ENCODE assay signal across 12 mouse cellular contexts in the genomic region with DNA sequence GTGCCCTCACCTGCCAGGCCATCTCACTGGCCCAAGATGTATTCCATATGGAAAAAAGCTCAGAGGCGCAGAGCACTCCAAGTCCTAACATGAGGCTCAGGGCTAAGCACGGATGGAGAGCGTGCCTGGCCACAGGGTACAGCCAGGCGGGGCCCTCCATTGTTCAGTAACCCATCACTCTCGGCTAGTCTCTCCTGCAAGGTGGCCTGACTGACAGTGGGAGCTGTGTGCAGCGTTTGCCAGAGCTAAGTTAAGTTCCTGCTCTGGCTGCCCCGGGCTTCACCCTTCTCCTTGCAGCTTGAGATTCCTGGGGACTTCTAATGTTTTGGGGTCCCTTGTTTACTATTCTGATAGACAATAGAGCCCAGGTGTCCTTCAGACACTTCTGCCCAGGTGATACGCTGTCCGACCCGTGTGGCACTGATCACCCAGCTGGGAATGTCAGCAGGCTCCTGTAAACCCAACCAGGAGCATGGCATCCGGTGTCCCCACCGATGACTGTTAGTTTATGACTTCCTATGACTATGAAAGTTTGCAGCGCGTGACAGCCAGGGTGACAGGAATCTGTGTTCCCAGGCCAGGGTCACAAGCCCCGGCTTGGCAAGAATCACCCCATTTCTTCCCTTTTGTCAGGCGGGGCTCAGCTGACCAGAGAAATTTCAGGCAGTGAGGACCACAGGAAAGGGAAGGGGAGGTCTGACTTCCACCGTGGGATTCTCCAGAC. TPM values are rescaled to one million over a fixed set of nuclear protein-coding genes. Genes with fewer than 3 reads are reported as not detected.
DNase-seq lines count a peak whose midpoint lies in the region; ATAC-seq lines count a peak whose summit lies in the region.
"Had no signal": no experiment of that assay in that cellular context is flagged by ENCODE, and none has a peak within 500 bp of the region (broad histone marks: within the 10 kb centered on the region; RNA-seq: fewer than 3 reads in every experiment).

No protein-coding gene starts in this region.

- peaks cover 30% of the 10 kb centered on the region for H3K4me1 ChIP-seq in neural tube, embryonic 11.5 days (ENCODE audit: control insufficient read depth, insufficient read depth, low read length)
- peaks cover 40 to 50% of the 10 kb centered on the region in 2 experiments for H3K4me1 ChIP-seq in heart, embryonic 14.5 days (ENCODE audit: control insufficient read depth in 2 of 2, insufficient read depth in 2 of 2, low read length in 2 of 2)
- no peaks in the 10 kb centered on the region for H3K4me1 ChIP-seq in forebrain, embryonic 11.5 days (replicated peaks; ENCODE audit: control insufficient read depth, insufficient read depth, low read length)

- H3K27me3 ChIP-seq in neural tube, embryonic 11.5 days (ENCODE audit: control insufficient read depth, insufficient read depth, low read length) = no peaks in the 10 kb centered on the region
- no peaks in the 10 kb centered on the region for H3K27me3 ChIP-seq in heart, embryonic 14.5 days (ENCODE audit: control insufficient read depth, insufficient read depth, low read length)
- H3K27me3 ChIP-seq in forebrain, embryonic 11.5 days (ENCODE audit: control insufficient read depth, insufficient read depth, low read length) = no peaks in the 10 kb centered on the region

- H3K4me2 ChIP-seq in neural tube, embryonic 11.5 days (ENCODE audit: low read depth) = no peak overlapping the region
- H3K4me2 ChIP-seq in heart, embryonic 14.5 days (ENCODE audit: low read length) = no peak overlapping the region
- H3K4me2 ChIP-seq in forebrain, embryonic 11.5 days (ENCODE audit: low read depth, low read length, severe bottlenecking) = no peak overlapping the region

- H3K4me3 ChIP-seq in neural tube, embryonic 11.5 days (ENCODE audit: low read depth, low read length) = no peak overlapping the region
- no peak overlapping the region for H3K4me3 ChIP-seq in heart, embryonic 14.5 days (ENCODE audit: control insufficient read depth in 1 of 2, insufficient read depth in 1 of 2, low read depth in 1 of 2, low read length in 2 of 2)
- H3K4me3 ChIP-seq in forebrain, embryonic 11.5 days (ENCODE audit: low read depth, low read length) = no peak overlapping the region

- no peaks in the 10 kb centered on the region for H3K9me3 ChIP-seq in neural tube, embryonic 11.5 days (ENCODE audit: control insufficient read depth, low read length)
- H3K9me3 ChIP-seq in heart, embryonic 14.5 days (ENCODE audit: control insufficient read depth, low read length) = no peaks in the 10 kb centered on the region
- no peaks in the 10 kb centered on the region for H3K9me3 ChIP-seq in forebrain, embryonic 11.5 days (ENCODE audit: control insufficient read depth, low read length)

- peaks cover 7% of the 10 kb centered on the region; the same call in 1 of the 2 replicates for H3K36me3 ChIP-seq in neural tube, embryonic 11.5 days (ENCODE audit: control insufficient read depth, insufficient read depth, low read length)
- H3K36me3 ChIP-seq in heart, embryonic 14.5 days (ENCODE audit: control insufficient read depth, insufficient read depth, low read length) = peaks cover 18% of the 10 kb centered on the region
- H3K36me3 ChIP-seq in forebrain, embryonic 11.5 days (ENCODE audit: control insufficient read depth, insufficient read depth, low read length) = peaks cover 5% of the 10 kb centered on the region; the same call in 1 of the 2 replicates

- H3K27ac ChIP-seq in neural tube, embryonic 11.5 days (ENCODE audit: low read depth, low read length) = 0 out of 2 replicates have a peak overlapping the region, but pooled peaks have one; percentile 39
- H3K27ac ChIP-seq in heart, embryonic 14.5 days (replicated peaks in 1 of 2; ENCODE audit: control insufficient read depth in 1 of 2, insufficient read depth in 1 of 2, low read depth in 2 of 2, low read length in 2 of 2) = 0 out of 4 replicates have a peak overlapping the region, but pooled peaks of 1 of the 2 experiments have one; percentile 19
- no peak overlapping the region for H3K27ac ChIP-seq in forebrain, embryonic 11.5 days (ENCODE audit: low read depth, low read length)

- H3K9ac ChIP-seq in neural tube, embryonic 11.5 days (ENCODE audit: low read length) = peak overlapping the region; percentile 40
- H3K9ac ChIP-seq in heart, embryonic 14.5 days (ENCODE audit: low read length) = 0 out of 2 replicates have a peak overlapping the region, but pooled peaks have one; percentile 36
- H3K9ac ChIP-seq in forebrain, embryonic 11.5 days (ENCODE audit: low read length) = no peak overlapping the region

- 0 out of 2 replicates have a peak, but pooled peaks have one; percentile 40 for ATAC-seq in neural tube, embryonic 11.5 days (ENCODE audit: insufficient read depth, low FRiP score, low TSS enrichment)
- ATAC-seq in heart, embryonic 14.5 days (ENCODE audit: insufficient number of reproducible peaks, insufficient read depth, low FRiP score, low read depth) = no peak
- no peak for ATAC-seq in forebrain, embryonic 11.5 days (replicated peaks; ENCODE audit: low FRiP score)
- ATAC-seq: midbrain, embryonic 16.5 days had no signal

- WGBS in neural tube, embryonic 11.5 days = 61% methylated on average over 17 of the region's 17 CpGs
- 60% methylated on average over 17 of the region's 17 CpGs for WGBS in heart, embryonic 14.5 days
- 68% methylated on average over 17 of the region's 17 CpGs for WGBS in forebrain, embryonic 11.5 days

- no peak for DNase-seq in neural tube, embryonic 11.5 days (ENCODE audit: low spot score)
- no peak for DNase-seq in neural tube, embryonic 10.5 days (ENCODE audit: extremely low spot score, low spot score)
- peak; percentile 74 to 75 for DNase-seq in kidney, postnatal 36 days
- DNase-seq in right cerebral cortex, adult 18-20 months = no peak
- no peak for DNase-seq in cerebellum, postnatal 10 days
- DNase-seq in forebrain, embryonic 11.5 days (ENCODE audit: low spot score) = no peak
- no peak for DNase-seq in thymus, postnatal 14 days
- DNase-seq: cerebellum, adult 9-10 months; layer of hippocampus, postnatal 36 days; spleen, adult 18-20 months had no signal

RNA-seq across cellular contexts. Expression of a gene that starts 13.4 kb away (rescaled TPM):
- polyA plus RNA-seq in neural tube, embryonic 11.5 days (2014; fragmentation: Nextera tagmentation; extraction: Ambion mirVana) = 0.28 TPM in 1 of 2 replicates, not detected in the other
- polyA plus RNA-seq in heart, embryonic 14.5 days (2014; fragmentation: Nextera tagmentation; extraction: Ambion mirVana) = 1.1 TPM in 2 replicates
- not detected in 2 replicates for polyA plus RNA-seq in forebrain, embryonic 11.5 days (2014; fragmentation: Nextera tagmentation; extraction: Ambion mirVana)

RNA-seq across cellular contexts. Expression of a gene that starts 14.5 kb away (rescaled TPM):
- polyA plus RNA-seq in neural tube, embryonic 11.5 days (2014; fragmentation: Nextera tagmentation; extraction: Ambion mirVana) = 246 and 268 TPM in 2 replicates
- polyA plus RNA-seq in heart, embryonic 14.5 days (2014; fragmentation: Nextera tagmentation; extraction: Ambion mirVana) = 39.7 and 46.6 TPM in 2 replicates
- polyA plus RNA-seq in forebrain, embryonic 11.5 days (2014; fragmentation: Nextera tagmentation; extraction: Ambion mirVana) = 70.9 and 73.8 TPM in 2 replicates

RNA-seq across cellular contexts. Expression of a gene that starts 27.4 kb away (rescaled TPM):
- polyA plus RNA-seq in neural tube, embryonic 11.5 days (2014; fragmentation: Nextera tagmentation; extraction: Ambion mirVana) = 298 and 301 TPM in 2 replicates
- 316 and 334 TPM in 2 replicates for polyA plus RNA-seq in heart, embryonic 14.5 days (2014; fragmentation: Nextera tagmentation; extraction: Ambion mirVana)
- 318 and 346 TPM in 2 replicates for polyA plus RNA-seq in forebrain, embryonic 11.5 days (2014; fragmentation: Nextera tagmentation; extraction: Ambion mirVana)

RNA-seq across cellular contexts. Expression of a gene that starts 29.7 kb away (rescaled TPM):
- polyA plus RNA-seq in neural tube, embryonic 11.5 days (2014; fragmentation: Nextera tagmentation; extraction: Ambion mirVana) = 0.85 and 1.2 TPM in 2 replicates
- polyA plus RNA-seq in heart, embryonic 14.5 days (2014; fragmentation: Nextera tagmentation; extraction: Ambion mirVana) = 1.3 and 3.2 TPM in 2 replicates
- polyA plus RNA-seq in forebrain, embryonic 11.5 days (2014; fragmentation: Nextera tagmentation; extraction: Ambion mirVana) = 1.2 and 1.4 TPM in 2 replicates

RNA-seq across cellular contexts. Expression of a gene that starts 37.0 kb away (rescaled TPM):
- polyA plus RNA-seq in neural tube, embryonic 11.5 days (2014; fragmentation: Nextera tagmentation; extraction: Ambion mirVana) = 125 and 137 TPM in 2 replicates
- 83.7 and 85.8 TPM in 2 replicates for polyA plus RNA-seq in heart, embryonic 14.5 days (2014; fragmentation: Nextera tagmentation; extraction: Ambion mirVana)
- polyA plus RNA-seq in forebrain, embryonic 11.5 days (2014; fragmentation: Nextera tagmentation; extraction: Ambion mirVana) = 113 and 127 TPM in 2 replicates

Comparison
In these comparisons a context has a peak if more than half of its experiments do, and no peak if none do; other contexts are left out.
1. DNase-seq: peak in kidney, postnatal 36 days (2 of 2); none in neural tube, embryonic 11.5 days (single experiment), neural tube, embryonic 10.5 days (single experiment), right cerebral cortex, adult 18-20 months (single experiment), cerebellum, postnatal 10 days (0 of 2), forebrain, embryonic 11.5 days (single experiment) and thymus, postnatal 14 days (single experiment).